8 mouse cellular contexts compared by ENCODE assay signal in genomic region chr6:129423734-129424072, GRCm38 (mm10). TPM values are rescaled to one million over a fixed set of nuclear protein-coding genes. Genes with fewer than 3 reads are reported as not detected.
DNase-seq lines count a peak whose midpoint lies in the region; ATAC-seq and TF ChIP-seq lines count a peak whose summit lies in the region.

No protein-coding gene starts in this region.

- no peak for TF ChIP-seq EP300 in stomach, postnatal 0 days (optimal IDR thresholded peaks at IDR 0.05)

- H3K27me3 ChIP-seq in heart, embryonic 16.5 days (ENCODE audit: control insufficient read depth, insufficient read depth, low read length): no peaks in the 10 kb centered on the region
- no peaks in the 10 kb centered on the region for H3K27me3 ChIP-seq in liver, embryonic 13.5 days
- H3K27me3 ChIP-seq in neural tube, embryonic 12.5 days (replicated peaks): no peaks in the 10 kb centered on the region
- H3K27me3 ChIP-seq in stomach, postnatal 0 days (ENCODE audit: control insufficient read depth, insufficient read depth, low read length): no peaks in the 10 kb centered on the region

- DNase-seq in CD4-positive helper T cell, adult 2 months (ENCODE audit: low read depth, low spot score): peak; percentile 52
- DNase-seq in brain, embryonic 14.5 days (ENCODE audit: low read depth): peak; percentile 81
- peak; percentile 77 to 81 for DNase-seq in kidney, postnatal 25 days
- peak; percentile 34 for DNase-seq in liver, embryonic 13.5 days
- peak; percentile 75 for DNase-seq in stomach, postnatal 0 days (ENCODE audit: low spot score)

- H3K36me3 ChIP-seq in heart, embryonic 16.5 days (ENCODE audit: control insufficient read depth, insufficient read depth): no peaks in the 10 kb centered on the region
- no peaks in the 10 kb centered on the region for H3K36me3 ChIP-seq in liver, embryonic 13.5 days
- H3K36me3 ChIP-seq in neural tube, embryonic 12.5 days: no peaks in the 10 kb centered on the region
- no peaks in the 10 kb centered on the region for H3K36me3 ChIP-seq in stomach, postnatal 0 days (ENCODE audit: control insufficient read depth, insufficient read depth, low read length)

- peaks cover 10% of the 10 kb centered on the region for H3K4me1 ChIP-seq in heart, embryonic 16.5 days (ENCODE audit: control insufficient read depth, insufficient read depth, low read length)
- H3K4me1 ChIP-seq in liver, embryonic 13.5 days (replicated peaks): peaks cover 11% of the 10 kb centered on the region; the same call in 1 of the 2 replicates
- peaks cover 4% of the 10 kb centered on the region; the same call in 1 of the 2 replicates for H3K4me1 ChIP-seq in neural tube, embryonic 12.5 days
- no peaks in the 10 kb centered on the region; the same call in 1 of the 2 replicates for H3K4me1 ChIP-seq in stomach, postnatal 0 days (replicated peaks; ENCODE audit: control insufficient read depth, insufficient read depth)

- TF ChIP-seq POLR2A in brain, embryonic 14.5 days (IDR thresholded peaks at IDR 0.05; ENCODE audit: borderline replicate concordance, extremely low read depth, insufficient read depth, insufficient read length, poor library complexity, severe bottlenecking): no peak

- peak; percentile 88 for TF ChIP-seq CTCF in brain, embryonic 14.5 days (IDR thresholded peaks at IDR 0.05; ENCODE audit: borderline replicate concordance, extremely low read depth, insufficient read depth, insufficient read length)
- peak; percentile 90 for TF ChIP-seq CTCF in stomach, postnatal 0 days (IDR thresholded peaks at IDR 0.05; ENCODE audit: low read depth)

- H3K9ac ChIP-seq in heart, embryonic 16.5 days (ENCODE audit: low read length): no peak overlapping the region
- H3K9ac ChIP-seq in liver, embryonic 13.5 days: no peak overlapping the region
- no peak overlapping the region for H3K9ac ChIP-seq in neural tube, embryonic 12.5 days
- H3K9ac ChIP-seq in stomach, postnatal 0 days (ENCODE audit: low read length): no peak overlapping the region

- H3K27ac ChIP-seq in heart, embryonic 16.5 days (ENCODE audit: low read length): no peak overlapping the region
- H3K27ac ChIP-seq in liver, embryonic 13.5 days: no peak overlapping the region
- H3K27ac ChIP-seq in neural tube, embryonic 12.5 days: no peak overlapping the region
- no peak overlapping the region for H3K27ac ChIP-seq in stomach, postnatal 0 days (replicated peaks)

- peak overlapping the region; percentile 33; the same call in 1 of the 2 replicates for H3K4me2 ChIP-seq in heart, embryonic 16.5 days (ENCODE audit: low read depth, low read length)
- H3K4me2 ChIP-seq in liver, embryonic 13.5 days: no peak overlapping the region
- H3K4me2 ChIP-seq in neural tube, embryonic 12.5 days (replicated peaks): no peak overlapping the region
- no peak overlapping the region for H3K4me2 ChIP-seq in stomach, postnatal 0 days (replicated peaks; ENCODE audit: low read depth)

- peak; percentile 74 for ATAC-seq in erythroid progenitor cell, adult 5-6 weeks (replicated peaks; ENCODE audit: low FRiP score, poor library complexity, severe bottlenecking)
- peak; percentile 74; the same call in 1 of the 2 replicates for ATAC-seq in heart, embryonic 16.5 days (replicated peaks; ENCODE audit: extremely low read depth, insufficient read depth, low FRiP score)
- peak; percentile 86 for ATAC-seq in liver, embryonic 13.5 days (ENCODE audit: low read depth)
- ATAC-seq in neural tube, embryonic 12.5 days (ENCODE audit: low FRiP score, low read depth): peak; percentile 93
- ATAC-seq in stomach, postnatal 0 days (ENCODE audit: low FRiP score, low TSS enrichment): peak; percentile 83

- H3K4me3 ChIP-seq in heart, embryonic 16.5 days (ENCODE audit: low read length): no peak overlapping the region
- no peak overlapping the region for H3K4me3 ChIP-seq in liver, embryonic 13.5 days (replicated peaks)
- no peak overlapping the region for H3K4me3 ChIP-seq in neural tube, embryonic 12.5 days
- no peak overlapping the region for H3K4me3 ChIP-seq in stomach, postnatal 0 days (ENCODE audit: low read depth, low read length)

- WGBS in heart, embryonic 16.5 days: 3% methylated on average over 1 of the region's 1 CpGs
- 0% methylated on average over 1 of the region's 1 CpGs for WGBS in liver, embryonic 13.5 days (ENCODE audit: insufficient replicate concordance)
- 12% methylated on average over 1 of the region's 1 CpGs for WGBS in neural tube, embryonic 12.5 days
- 17% methylated on average over 1 of the region's 1 CpGs for WGBS in stomach, postnatal 0 days

- no peaks in the 10 kb centered on the region for H3K9me3 ChIP-seq in heart, embryonic 16.5 days (replicated peaks; ENCODE audit: control insufficient read depth, low read length)
- H3K9me3 ChIP-seq in liver, embryonic 13.5 days (replicated peaks): no peaks in the 10 kb centered on the region
- no peaks in the 10 kb centered on the region for H3K9me3 ChIP-seq in neural tube, embryonic 12.5 days
- H3K9me3 ChIP-seq in stomach, postnatal 0 days (ENCODE audit: control insufficient read depth, low read length): no peaks in the 10 kb centered on the region

RNA-seq across cellular contexts. Expression of gene Clec9a, which starts 15.0 kb away (rescaled TPM):
- 0.28 and 0.33 TPM in 2 replicates for polyA plus RNA-seq in brain, embryonic 14.5 days (2012; rRNA removed)
- 0.72 TPM in 1 of 2 replicates, not detected in the other for total RNA-seq in erythroid progenitor cell, adult 5-6 weeks (2015; ENCODE audit: low replicate concordance)
- total RNA-seq in erythroid progenitor cell, adult 5-6 weeks (2017; ENCODE audit: low replicate concordance): 0.13 TPM in 1 of 2 replicates, not detected in the other
- 0.39 and 0.45 TPM in 2 replicates for polyA plus RNA-seq in heart, embryonic 16.5 days (2015; fragmentation: Nextera tagmentation; extraction: Ambion mirVana)
- 0.13 and 0.17 TPM in 2 replicates for polyA plus RNA-seq in liver, embryonic 13.5 days (2015; fragmentation: Nextera tagmentation; extraction: Ambion mirVana)
- 0.34 and 0.65 TPM in 2 replicates for polyA plus RNA-seq in neural tube, embryonic 12.5 days (2016; fragmentation: Nextera tagmentation; extraction: Ambion mirVana)
- 0.05 and 0.08 TPM in 2 replicates for polyA plus RNA-seq in stomach, postnatal 0 days (2015; fragmentation: Nextera tagmentation; extraction: Ambion mirVana)

RNA-seq across cellular contexts. Expression of gene Clec1b, which starts 26.6 kb away (rescaled TPM):
- polyA plus RNA-seq in brain, embryonic 14.5 days (2012; rRNA removed): 0.82 and 1.9 TPM in 2 replicates
- 8.3 TPM in 1 of 2 replicates, not detected in the other for total RNA-seq in erythroid progenitor cell, adult 5-6 weeks (2015; ENCODE audit: low replicate concordance)
- total RNA-seq in erythroid progenitor cell, adult 5-6 weeks (2017; ENCODE audit: low replicate concordance): 2.7 TPM in 1 of 2 replicates, not detected in the other
- 3.9 and 4.7 TPM in 2 replicates for polyA plus RNA-seq in heart, embryonic 16.5 days (2015; fragmentation: Nextera tagmentation; extraction: Ambion mirVana)
- polyA plus RNA-seq in liver, embryonic 13.5 days (2015; fragmentation: Nextera tagmentation; extraction: Ambion mirVana): 27.1 and 31.4 TPM in 2 replicates
- 7.4 and 8.2 TPM in 2 replicates for polyA plus RNA-seq in neural tube, embryonic 12.5 days (2016; fragmentation: Nextera tagmentation; extraction: Ambion mirVana)
- 0.08 and 0.18 TPM in 2 replicates for polyA plus RNA-seq in stomach, postnatal 0 days (2015; fragmentation: Nextera tagmentation; extraction: Ambion mirVana)

RNA-seq across cellular contexts. Expression of gene Clec1a, which starts 28.1 kb away (rescaled TPM):
- 0.49 and 0.72 TPM in 2 replicates for polyA plus RNA-seq in brain, embryonic 14.5 days (2012; rRNA removed)
- total RNA-seq in erythroid progenitor cell, adult 5-6 weeks (2015; ENCODE audit: low replicate concordance): not detected in 2 replicates
- 2.0 TPM in 1 of 2 replicates, not detected in the other for total RNA-seq in erythroid progenitor cell, adult 5-6 weeks (2017; ENCODE audit: low replicate concordance)
- 6.2 and 8.6 TPM in 2 replicates for polyA plus RNA-seq in heart, embryonic 16.5 days (2015; fragmentation: Nextera tagmentation; extraction: Ambion mirVana)
- 0.19 and 0.37 TPM in 2 replicates for polyA plus RNA-seq in liver, embryonic 13.5 days (2015; fragmentation: Nextera tagmentation; extraction: Ambion mirVana)
- 2.8 TPM in 2 replicates for polyA plus RNA-seq in neural tube, embryonic 12.5 days (2016; fragmentation: Nextera tagmentation; extraction: Ambion mirVana)
- polyA plus RNA-seq in stomach, postnatal 0 days (2015; fragmentation: Nextera tagmentation; extraction: Ambion mirVana): 0.85 and 1.2 TPM in 2 replicates

RNA-seq across cellular contexts. Expression of gene Clec12b, which starts 38.0 kb away (rescaled TPM):
- polyA plus RNA-seq in brain, embryonic 14.5 days (2012; rRNA removed): 0.08 and 0.15 TPM in 2 replicates
- total RNA-seq in erythroid progenitor cell, adult 5-6 weeks (2015; ENCODE audit: low replicate concordance): not detected in 2 replicates
- total RNA-seq in erythroid progenitor cell, adult 5-6 weeks (2017; ENCODE audit: low replicate concordance): not detected in 2 replicates
- 0.12 and 0.21 TPM in 2 replicates for polyA plus RNA-seq in heart, embryonic 16.5 days (2015; fragmentation: Nextera tagmentation; extraction: Ambion mirVana)
- polyA plus RNA-seq in liver, embryonic 13.5 days (2015; fragmentation: Nextera tagmentation; extraction: Ambion mirVana): 0.09 TPM in 1 of 2 replicates, not detected in the other
- polyA plus RNA-seq in neural tube, embryonic 12.5 days (2016; fragmentation: Nextera tagmentation; extraction: Ambion mirVana): 0.19 TPM in 1 of 2 replicates, not detected in the other
- 0.07 TPM in 1 of 2 replicates, not detected in the other for polyA plus RNA-seq in stomach, postnatal 0 days (2015; fragmentation: Nextera tagmentation; extraction: Ambion mirVana)
